Mouse (Mus musculus) kidney, adult 2 months (tissue): ENCODE measurements around the gene Rbm20.

Experiments used
- CTCF ChIP-seq: fragments of 200-500 bp; conservative IDR thresholded peaks from 2 replicates; pipeline ENCODE4 v1.5.1; 2011; ENCODE audit warnings: low read depth, mild to moderate bottlenecking, control low read depth, low read length, moderate library complexity, mixed read lengths; ENCODE audit not compliant: insufficient read depth, insufficient read length
- POLR2A ChIP-seq: fragments of 200-500 bp; IDR thresholded peaks from one replicate; pipeline ENCODE4 v1.6.1; 2011; ENCODE audit warnings: low read depth, low read length, control low read depth

DNA sequence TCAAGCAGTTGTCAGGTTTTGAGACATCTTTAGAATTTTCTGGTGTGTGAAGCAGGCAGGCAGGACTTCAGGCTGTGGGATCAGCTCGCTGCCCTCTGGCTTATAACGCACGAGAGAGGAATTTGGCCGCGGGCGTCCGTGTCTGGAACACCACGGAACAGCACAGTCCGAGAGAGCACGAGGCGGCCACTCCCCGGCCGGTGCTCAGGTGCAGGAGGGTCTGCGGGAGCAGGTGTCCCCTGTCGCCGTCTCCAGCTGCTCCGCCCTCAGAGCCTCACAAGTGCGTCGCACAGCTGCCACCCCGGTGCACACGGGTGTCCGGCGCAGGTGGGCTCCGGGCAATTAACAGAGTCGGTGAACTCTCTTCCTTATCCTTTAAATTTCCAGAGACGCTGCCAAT, 878 bp upstream of the Rbm20 start:
- TF ChIP-seq POLR2A (no peak), CTCF (no peak)
